Mouse (Mus musculus) MEL (cell line): ENCODE measurements around the gene Grik5. TPM values are rescaled to one million over a fixed set of nuclear protein-coding genes. Genes with fewer than 3 reads are reported as not detected.

Experiments used
- DNase-seq: peaks from one replicate; pipeline ENCODE4 v3.0.0; 2011; ENCODE audit warnings: low read depth, low spot score
- H3K27ac ChIP-seq: 2 replicates; pipeline ENCODE4 v1.5.1; 2012; ENCODE audit warnings: low read depth, mild to moderate bottlenecking, control low read depth, low read length, moderate library complexity; ENCODE audit not compliant: control insufficient read depth
- H3K27me3 ChIP-seq, 2 experiments: fragments of 150-350 bp in 1 of 2; sonication (generic) in 1 of 2; 2 replicates each; pipeline ENCODE4 v1.6.1; 2012; ENCODE audit warnings: low read length in 2 of 2, mild to moderate bottlenecking in 2 of 2, improper control_type of control experiment in 1 of 2, moderate library complexity in 1 of 2; ENCODE audit not compliant: insufficient read depth in 2 of 2, control insufficient read depth in 1 of 2
- H3K36me3 ChIP-seq, 2 experiments: 2 replicates each; pipeline ENCODE4 v1.6.1; 2012 to 2014; ENCODE audit warnings: low read length in 2 of 2, improper control_type of control experiment in 1 of 2, inconsistent platforms in 1 of 2, mild to moderate bottlenecking in 1 of 2; ENCODE audit not compliant: insufficient read depth in 2 of 2, control insufficient read depth in 1 of 2
- H3K4me1 ChIP-seq, 2 experiments: fragments of 150-350 bp in 1 of 2; sonication (generic) in 1 of 2; 2 replicates each; pipeline ENCODE4 v1.6.1; 2012; ENCODE audit warnings: low read length in 2 of 2, improper control_type of control experiment in 1 of 2, mild to moderate bottlenecking in 1 of 2; ENCODE audit not compliant: insufficient read depth in 2 of 2, control insufficient read depth in 1 of 2
- H3K4me3 ChIP-seq, 2 experiments: fragments of 150-350 bp in 1 of 2; sonication (generic) in 1 of 2; 2 replicates each; pipeline ENCODE4 v1.5.1; 2012; ENCODE audit warnings: low read depth in 2 of 2, low read length in 2 of 2, mild to moderate bottlenecking in 2 of 2, moderate library complexity in 2 of 2, control low read depth in 1 of 2, improper control_type of control experiment in 1 of 2; ENCODE audit not compliant: control insufficient read depth in 1 of 2, insufficient read depth in 1 of 2
- H3K79me2 ChIP-seq: 2 replicates; pipeline ENCODE4 v1.6.1; 2012; ENCODE audit warnings: mild to moderate bottlenecking, low read length, moderate library complexity; ENCODE audit not compliant: control insufficient read depth, poor library complexity, insufficient read depth
- H3K9ac ChIP-seq: 2 replicates; pipeline ENCODE4 v1.6.1; 2012; ENCODE audit warnings: low read depth, mild to moderate bottlenecking, control low read depth, low read length, moderate library complexity; ENCODE audit not compliant: control insufficient read depth, poor library complexity, severe bottlenecking
- H3K9me3 ChIP-seq: fragments of 150-350 bp; sonication (generic); replicated peaks from 2 replicates; pipeline ENCODE4 v1.6.1; 2012; ENCODE audit warnings: mild to moderate bottlenecking, low read length, improper control_type of control experiment, moderate library complexity; ENCODE audit not compliant: insufficient read depth
- BHLHE40 ChIP-seq: IDR thresholded peaks from 2 replicates; pipeline ENCODE4 v1.6.1; 2012; ENCODE audit warnings: low read depth, mild to moderate bottlenecking, inconsistent platforms, low read length, improper control_type of control experiment, borderline replicate concordance
- CTCF ChIP-seq, 3 experiments: IDR thresholded peaks in 2 of 3; conservative IDR thresholded peaks in 1 of 3; 2 replicates each; pipeline ENCODE4 v1.5.1; 2011 to 2012; ENCODE audit warnings: low read length in 3 of 3, low read depth in 2 of 3, mild to moderate bottlenecking in 2 of 3, improper control_type of control experiment in 1 of 3, inconsistent platforms in 1 of 3, mixed read lengths in 1 of 3, moderate library complexity in 1 of 3; ENCODE audit not compliant: control insufficient read depth in 1 of 3, insufficient read depth in 1 of 3, poor library complexity in 1 of 3, severe bottlenecking in 1 of 3
- E2F4 ChIP-seq: IDR thresholded peaks from 2 replicates; pipeline ENCODE4 v1.6.1; 2011; ENCODE audit warnings: low read depth, low read length, improper control_type of control experiment, borderline replicate concordance
- ETS1 ChIP-seq: IDR thresholded peaks from 2 replicates; pipeline ENCODE4 v1.6.1; 2012; ENCODE audit warnings: low read depth, mild to moderate bottlenecking, inconsistent platforms, low read length, improper control_type of control experiment, moderate library complexity
- GATA1 ChIP-seq: IDR thresholded peaks from 2 replicates; pipeline ENCODE4 v1.6.1; 2011; ENCODE audit warnings: low read depth, low read length, improper control_type of control experiment
- HCFC1 ChIP-seq: IDR thresholded peaks from 2 replicates; pipeline ENCODE4 v1.6.1; 2012; ENCODE audit warnings: low read depth, mild to moderate bottlenecking, inconsistent platforms, low read length, improper control_type of control experiment, moderate library complexity
- KAT2A ChIP-seq: conservative IDR thresholded peaks from 2 replicates; pipeline ENCODE4 v1.6.1; 2012; ENCODE audit warnings: low read depth, low read length, improper control_type of control experiment, inconsistent platforms
- MAFK ChIP-seq: IDR thresholded peaks from 2 replicates; pipeline ENCODE4 v1.6.1; 2011; ENCODE audit warnings: low read depth, mild to moderate bottlenecking, low read length, improper control_type of control experiment, borderline replicate concordance
- MAX ChIP-seq: IDR thresholded peaks from 2 replicates; pipeline ENCODE4 v1.6.1; 2011; ENCODE audit warnings: low read length, improper control_type of control experiment
- MAZ ChIP-seq: IDR thresholded peaks from 2 replicates; pipeline ENCODE4 v1.6.1; 2012; ENCODE audit warnings: low read depth, mild to moderate bottlenecking, inconsistent platforms, low read length, improper control_type of control experiment
- MXI1 ChIP-seq: IDR thresholded peaks from 2 replicates; pipeline ENCODE4 v1.6.1; 2011; ENCODE audit warnings: mild to moderate bottlenecking, low read depth, low read length, improper control_type of control experiment
- MYC ChIP-seq: IDR thresholded peaks from 2 replicates; pipeline ENCODE4 v1.6.1; 2011; ENCODE audit warnings: low read depth, mild to moderate bottlenecking, low read length, improper control_type of control experiment, moderate library complexity
- NELFE ChIP-seq: IDR thresholded peaks from 2 replicates; pipeline ENCODE4 v1.6.1; 2011; ENCODE audit warnings: low read depth, low read length, improper control_type of control experiment
- NRF1 ChIP-seq: IDR thresholded peaks from 2 replicates; pipeline ENCODE4 v1.6.1; 2014; ENCODE audit warnings: low read depth, mild to moderate bottlenecking, inconsistent platforms, low read length, improper control_type of control experiment, moderate library complexity; ENCODE audit not compliant: poor library complexity, insufficient read depth, severe bottlenecking
- POLR2A ChIP-seq, 2 experiments: IDR thresholded peaks; 2 replicates each; pipeline ENCODE4 v1.6.1; 2011 to 2012; ENCODE audit warnings: low read length in 2 of 2, mild to moderate bottlenecking in 2 of 2, control low read depth in 1 of 2, improper control_type of control experiment in 1 of 2, low read depth in 1 of 2, moderate library complexity in 1 of 2; ENCODE audit not compliant: control insufficient read depth in 1 of 2, insufficient read depth in 1 of 2, poor library complexity in 1 of 2
- POLR2AphosphoS2 ChIP-seq: IDR thresholded peaks from 2 replicates; pipeline ENCODE4 v1.6.1; 2011; ENCODE audit warnings: low read length, improper control_type of control experiment
- POLR2AphosphoS5 ChIP-seq: IDR thresholded peaks from 2 replicates; pipeline ENCODE4 v1.6.1; 2012; ENCODE audit warnings: low read depth, borderline replicate concordance, mild to moderate bottlenecking, inconsistent platforms, low read length, moderate library complexity, mixed read lengths
- SIN3A ChIP-seq: IDR thresholded peaks from 2 replicates; pipeline ENCODE4 v1.6.1; 2012; ENCODE audit warnings: low read length, improper control_type of control experiment, inconsistent platforms
- TAL1 ChIP-seq: IDR thresholded peaks from 2 replicates; pipeline ENCODE4 v1.6.1; 2012; ENCODE audit warnings: mild to moderate bottlenecking, inconsistent platforms, low read length, moderate library complexity, mixed read lengths
- TBP ChIP-seq: IDR thresholded peaks from 2 replicates; pipeline ENCODE4 v1.8.0; 2011; ENCODE audit warnings: low read depth, low read length, improper control_type of control experiment
- TCF12 ChIP-seq: IDR thresholded peaks from 2 replicates; pipeline ENCODE4 v1.6.1; 2014; ENCODE audit warnings: low read depth, mild to moderate bottlenecking, inconsistent platforms, low read length, improper control_type of control experiment, moderate library complexity
- ZKSCAN1 ChIP-seq: IDR thresholded peaks from 2 replicates; pipeline ENCODE4 v1.6.1; 2012; ENCODE audit warnings: low read depth, mild to moderate bottlenecking, inconsistent platforms, low read length, improper control_type of control experiment, moderate library complexity
- ZMIZ1 ChIP-seq: IDR thresholded peaks from 2 replicates; pipeline ENCODE4 v1.6.1; 2012; ENCODE audit warnings: low read depth, mild to moderate bottlenecking, inconsistent platforms, low read length, improper control_type of control experiment, moderate library complexity
- polyA plus RNA-seq, 2 experiments: library from polyadenylated mRNA; stranded (reverse) in 1 of 2; unstranded in 1 of 2; fragments of >175 nt in 1 of 2; fragments of >200 nt in 1 of 2; gene quantifications; 2 replicates each; pipeline versions ENCODE4 v1.2.1 to v1.2.4; 2012; ENCODE audit warnings: low replicate concordance in 2 of 2, low read depth in 1 of 2; ENCODE audit not compliant: insufficient read length in 2 of 2, insufficient read depth in 1 of 2, missing spikeins in 1 of 2
- total RNA-seq: library from RNA; depleted of rRNA; stranded (reverse); fragments of 300-350 nt; gene quantifications from 2 replicates; pipeline ENCODE4 v1.2.3, GENCODE M21; 2012

Grik5 gene
- total and polyA plus RNA-seq, 3 experiments: 3.5 to 22.0 TPM; not detected in 1

- no peak for TF ChIP-seq KAT2A
- 0 out of 2 replicates have a peak, but pooled peaks have one; percentile 21 for TF ChIP-seq MXI1
- 0 out of 2 replicates have a peak, but pooled peaks have one; percentile 53 for TF ChIP-seq MAZ
- no peak for TF ChIP-seq MYC
- TF ChIP-seq GATA1: no peak
- no peak for TF ChIP-seq HCFC1
- no peak for TF ChIP-seq NRF1
- no peak for TF ChIP-seq NELFE
- TF ChIP-seq TAL1: no peak
- TF ChIP-seq SIN3A: no peak
- TF ChIP-seq ETS1: no peak
- TF ChIP-seq BHLHE40: no peak
- TF ChIP-seq, all 39 proteins: peak for 5
Observed at GRCm38 (mm10) chr7:25082510-25082909, 10.4 kb upstream of the Grik5 start (continued).

- Histone ChIP-seq H3K79me2 (peaks cover 41% of the 10 kb centered on the region), H3K4me3 (no peak overlapping the region), H3K9ac (no peak overlapping the region), H3K36me3 (peaks cover 4 to 37% of the 10 kb centered on the region in 2 experiments), H3K9me3 (no peaks in the 10 kb centered on the region), H3K27ac (no peak overlapping the region), H3K27me3 (no peaks in the 10 kb centered on the region), H3K4me1 (peaks cover 12 to 44% of the 10 kb centered on the region in 2 experiments)
- no peak for DNase-seq
- TF ChIP-seq E2F4 (no peak), MAZ (no peak), MYC (no peak), TCF12 (no peak), POLR2AphosphoS5 (no peak), NRF1 (no peak), ZMIZ1 (no peak), ZKSCAN1 (no peak), POLR2AphosphoS2 (no peak), NELFE (no peak), TBP (no peak), HCFC1 (no peak), CTCF (IDR thresholded peaks at IDR 0.05 in 2 of 3, conservative IDR thresholded peaks at IDR 0.05 in 1 of 3; ENCODE audit: control insufficient read depth in 1 of 3, insufficient read depth in 1 of 3, low read depth in 2 of 3, low read length in 3 of 3, poor library complexity in 1 of 3, severe bottlenecking in 1 of 3) (no peak), MAFK (no peak), BHLHE40 (no peak), KAT2A (no peak), POLR2A (IDR thresholded peaks at IDR 0.05; ENCODE audit: control insufficient read depth in 1 of 2, insufficient read depth in 1 of 2, low read depth in 1 of 2, low read length in 2 of 2, poor library complexity in 1 of 2) (no peak), MAX (no peak)
Observed at GRCm38 (mm10) chr7:25080431-25080830, 8.3 kb upstream of the Grik5 start.
